Mouse (Mus musculus) gastrocnemius, postnatal 25 days (tissue): ENCODE results near the gene Gabbr2. TPM values are rescaled to one million over a fixed set of nuclear protein-coding genes. Genes with fewer than 3 reads are reported as not detected.

ENCODE experiments used
- DNase-seq: peaks from one replicate; pipeline ENCODE4 v3.0.0; 2022
- total RNA-seq, 2 experiments: library from RNA; stranded (reverse); gene quantifications; 1 replicate in 1 of 2; 2 replicates in 1 of 2; pipeline ENCODE4 v1.2.3; 2021

The Gabbr2 gene
- total RNA-seq, 2 experiments from 2014 or later, result 0.05 to 0.26 TPM

DNA sequence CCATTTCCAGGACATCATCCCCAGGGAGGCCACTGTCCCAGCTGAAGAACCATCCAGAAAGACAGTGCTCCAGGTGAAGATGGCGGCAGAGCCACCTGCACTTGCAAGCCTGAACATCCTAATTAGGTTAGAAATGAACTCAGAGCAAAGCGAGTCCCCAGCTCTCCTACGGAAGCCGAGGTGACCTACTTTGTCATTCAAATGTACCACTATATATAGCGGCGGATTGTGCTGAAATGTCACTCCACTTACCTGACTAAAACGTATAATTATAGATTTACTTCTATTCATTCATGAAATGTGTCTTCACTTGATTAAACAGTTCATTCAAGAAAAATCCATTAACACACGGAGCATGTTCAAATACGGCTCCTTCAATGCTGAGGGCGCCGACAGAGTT lies 170.0 kb downstream of the Gabbr2 start:
- DNase-seq, result no peak

DNA sequence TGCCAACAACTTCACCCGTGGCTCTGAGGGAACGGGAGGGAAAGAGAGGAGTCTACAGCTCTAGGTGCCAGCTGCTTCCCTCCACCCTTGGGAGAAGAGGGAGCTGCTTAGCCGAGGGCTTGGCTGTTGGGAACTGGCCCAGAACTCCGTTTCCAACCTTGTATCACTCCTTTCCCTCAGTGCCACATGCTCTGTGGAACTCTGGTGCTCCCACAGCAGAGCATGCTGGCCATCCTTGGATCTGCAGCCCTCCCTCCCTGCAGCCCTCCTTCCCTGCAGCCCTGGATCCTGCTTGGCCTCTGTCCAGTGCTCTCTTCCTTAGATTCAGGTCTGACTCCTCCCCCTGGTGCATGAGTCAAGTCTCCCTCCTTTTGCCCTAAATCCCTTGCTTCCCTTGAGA lies 176.7 kb downstream of the Gabbr2 start:
- no peak for DNase-seq

DNA sequence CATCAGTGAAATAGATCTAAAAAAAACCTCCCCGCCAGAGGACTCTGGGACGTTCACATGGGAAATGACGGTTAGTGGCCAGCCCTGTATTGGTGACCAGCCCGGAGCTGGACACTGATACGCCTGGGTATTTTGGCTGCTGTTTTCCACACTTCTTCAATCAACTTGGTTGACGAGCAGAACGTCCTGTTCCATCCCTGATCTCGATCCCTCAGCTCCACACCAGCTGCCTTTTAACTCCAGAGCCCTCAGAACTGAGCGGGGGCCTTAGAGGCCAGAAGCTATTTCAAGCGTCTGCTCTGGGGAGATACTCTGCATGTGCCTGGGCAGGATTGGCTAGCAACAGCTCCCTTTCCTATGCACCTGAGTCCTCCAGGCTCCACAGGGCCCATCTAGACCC lies 177.4 kb downstream of the Gabbr2 start:
- peak; percentile 86 for DNase-seq

DNA sequence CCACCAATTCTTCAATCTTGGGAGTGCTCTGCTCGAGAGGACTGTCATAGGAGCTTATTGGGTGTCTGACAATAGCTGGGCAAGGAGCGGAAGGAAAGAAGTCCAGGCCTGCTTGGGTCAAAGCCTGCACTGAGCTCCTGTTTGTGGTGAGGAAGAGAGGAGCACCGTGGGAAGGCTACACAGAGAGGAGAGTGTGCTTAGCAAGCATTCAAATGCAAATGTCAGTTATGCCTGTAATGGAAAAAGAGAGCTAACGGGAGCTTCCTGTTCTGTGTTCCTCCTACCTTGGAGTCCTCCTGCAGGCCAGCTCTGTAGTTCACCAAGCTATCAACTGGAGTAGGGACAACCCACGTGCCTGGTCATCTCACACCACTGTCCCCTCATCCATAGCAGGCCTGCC lies 180.5 kb downstream of the Gabbr2 start:
- no peak for DNase-seq

DNA sequence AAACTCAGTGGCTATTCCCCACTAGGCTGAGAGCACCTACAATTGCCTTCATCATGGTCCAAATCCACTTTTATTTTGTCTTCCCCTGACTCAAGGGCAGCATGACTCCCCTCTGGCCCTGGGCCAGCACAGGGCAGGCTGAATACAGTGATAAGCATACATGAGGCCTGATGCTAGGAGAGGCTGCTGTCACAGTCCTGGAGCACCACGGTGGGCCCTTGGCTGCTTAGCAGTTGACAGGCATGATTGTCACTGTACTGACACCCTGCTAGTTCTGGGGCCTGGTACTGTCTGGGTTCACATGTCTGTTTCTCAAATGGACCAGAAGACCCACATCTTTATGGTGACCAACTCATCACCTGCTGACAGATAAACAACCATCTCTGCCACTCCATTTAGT lies 184.8 kb downstream of the Gabbr2 start:
- DNase-seq, result no peak

DNA sequence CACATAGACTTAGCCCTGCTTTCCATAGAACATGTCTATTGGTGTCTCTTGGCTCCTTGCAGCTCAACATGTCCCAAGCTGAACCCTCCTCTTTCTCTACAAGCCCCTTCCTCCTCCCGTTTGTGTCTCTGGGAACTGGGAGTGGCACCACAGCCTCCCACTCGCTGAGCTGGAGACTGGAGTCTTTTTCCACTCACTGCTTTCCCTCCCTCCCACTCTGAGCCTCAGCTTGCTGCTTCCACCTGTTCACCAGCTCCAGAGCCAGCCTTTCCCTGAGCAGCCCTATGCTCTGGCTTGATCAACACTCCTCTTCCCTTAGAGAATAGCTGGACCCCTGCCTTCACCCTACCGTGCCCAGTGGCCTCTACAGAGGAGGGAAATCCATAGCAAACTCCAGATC lies 185.8 kb downstream of the Gabbr2 start:
- DNase-seq, result no peak

DNA sequence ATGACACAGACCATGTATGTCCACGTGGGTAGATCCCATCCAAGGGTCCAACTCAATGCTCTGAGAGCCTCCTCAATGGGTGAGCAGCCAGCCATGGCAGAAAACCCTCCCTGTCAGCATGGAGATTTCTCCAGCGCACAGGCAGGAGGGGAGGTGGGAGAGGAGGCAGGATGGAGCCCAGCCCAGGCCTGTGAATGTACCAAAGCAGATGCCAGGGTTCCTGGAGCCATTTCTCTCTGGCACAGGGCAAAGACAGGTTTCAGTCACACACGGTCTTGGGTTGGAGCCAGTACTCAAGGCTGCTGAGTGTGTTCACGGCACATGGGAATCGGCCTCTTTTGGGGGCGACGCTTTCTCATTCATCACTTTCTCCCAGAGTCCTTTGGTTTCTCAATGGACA lies 189.3 kb downstream of the Gabbr2 start:
- DNase-seq, result no peak

DNA sequence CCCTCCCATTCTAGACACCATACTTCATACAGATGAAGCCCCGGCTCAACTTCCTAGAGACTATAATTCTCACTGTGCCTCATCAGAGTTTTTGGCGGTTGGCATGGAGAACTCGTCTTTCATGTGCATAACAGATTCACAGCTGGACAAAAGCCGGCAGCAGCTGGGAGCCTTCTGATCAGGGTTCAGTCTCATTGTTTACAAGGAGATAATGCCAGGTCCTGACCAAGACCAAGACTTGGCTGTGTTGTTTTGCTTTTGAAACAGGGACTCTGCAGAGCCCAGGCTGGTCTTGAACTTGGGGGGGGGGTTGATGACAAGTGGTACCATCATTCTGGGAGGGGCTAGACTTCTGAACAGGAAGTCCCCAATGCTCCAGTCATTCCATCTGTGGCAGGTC lies 191.8 kb downstream of the Gabbr2 start:
- no peak for DNase-seq

DNA sequence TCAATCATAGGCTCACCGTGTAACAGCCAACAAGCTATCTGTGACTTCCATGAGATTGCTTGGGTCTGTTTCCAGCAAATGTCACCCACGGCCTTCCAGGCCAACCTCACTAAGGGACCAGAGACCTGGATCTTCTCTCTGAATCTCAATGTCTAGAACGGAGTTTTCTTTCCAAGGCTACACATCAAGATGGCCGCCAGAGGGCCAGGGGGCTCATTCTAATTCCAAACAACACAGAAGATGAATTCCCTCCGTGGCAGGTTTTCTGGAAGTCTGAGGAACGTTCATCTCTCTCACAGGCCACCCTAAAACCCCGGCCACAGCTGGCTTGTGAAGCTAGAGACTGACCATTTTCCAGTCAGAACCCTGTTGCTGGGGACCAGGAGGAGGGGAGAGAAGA lies 196.0 kb downstream of the Gabbr2 start:
- DNase-seq, result no peak

DNA sequence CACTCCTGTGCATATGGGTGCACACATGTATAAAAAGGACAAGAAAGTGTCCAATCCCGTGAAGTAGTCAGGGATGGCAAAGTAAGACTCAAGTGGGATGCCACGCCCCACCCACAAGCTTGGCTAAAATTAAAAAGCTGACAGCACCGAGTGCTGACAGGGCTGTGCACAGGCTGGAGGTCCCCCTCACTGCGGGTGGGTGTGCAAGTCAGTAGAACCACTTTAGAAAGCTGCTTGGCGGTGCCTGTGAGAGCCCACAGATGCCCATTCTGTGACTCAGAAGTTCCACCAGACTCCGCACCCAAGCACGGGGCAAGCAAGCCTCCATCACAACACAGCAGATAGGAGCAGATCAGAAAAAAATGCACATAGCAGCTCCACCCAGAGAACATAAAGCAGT lies 197.1 kb downstream of the Gabbr2 start:
- DNase-seq, result no peak

DNA sequence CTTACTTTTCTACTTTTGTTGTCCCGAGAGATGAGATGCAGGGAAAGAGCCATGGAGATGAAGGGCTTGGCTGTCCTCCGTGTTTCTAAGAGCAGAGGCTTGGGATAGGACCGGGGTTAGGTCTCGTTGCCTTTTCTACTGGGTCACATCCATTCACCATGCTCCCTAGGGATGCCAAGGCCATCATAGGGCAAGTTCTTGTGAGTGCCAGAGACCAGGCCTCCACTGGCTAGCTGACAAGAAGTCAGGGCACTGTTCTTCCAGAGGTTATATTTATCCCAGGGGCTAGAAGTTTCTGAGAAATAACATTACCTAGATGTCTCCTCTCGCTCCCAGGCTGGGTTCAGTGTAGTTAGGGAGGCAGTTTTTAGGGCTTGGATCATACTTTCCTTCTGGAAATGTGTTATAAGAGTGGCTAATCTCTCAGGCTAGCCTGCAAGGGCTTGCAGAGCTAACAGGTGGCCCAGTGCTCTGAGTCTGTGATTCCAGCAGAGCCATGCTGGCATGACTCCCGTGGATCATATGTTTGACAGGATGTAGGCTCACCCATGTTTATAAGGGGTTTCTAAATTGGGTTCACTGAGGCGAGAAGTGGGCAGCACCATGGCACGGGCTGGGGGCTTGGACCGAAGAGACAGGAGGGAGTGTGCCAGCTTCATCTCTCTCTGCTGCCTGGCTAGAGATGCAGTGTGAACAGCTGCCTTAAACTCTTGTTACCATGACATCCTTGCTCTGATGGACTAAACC lies 199.2 kb downstream of the Gabbr2 start:
- DNase-seq, result peak; percentile 65

DNA sequence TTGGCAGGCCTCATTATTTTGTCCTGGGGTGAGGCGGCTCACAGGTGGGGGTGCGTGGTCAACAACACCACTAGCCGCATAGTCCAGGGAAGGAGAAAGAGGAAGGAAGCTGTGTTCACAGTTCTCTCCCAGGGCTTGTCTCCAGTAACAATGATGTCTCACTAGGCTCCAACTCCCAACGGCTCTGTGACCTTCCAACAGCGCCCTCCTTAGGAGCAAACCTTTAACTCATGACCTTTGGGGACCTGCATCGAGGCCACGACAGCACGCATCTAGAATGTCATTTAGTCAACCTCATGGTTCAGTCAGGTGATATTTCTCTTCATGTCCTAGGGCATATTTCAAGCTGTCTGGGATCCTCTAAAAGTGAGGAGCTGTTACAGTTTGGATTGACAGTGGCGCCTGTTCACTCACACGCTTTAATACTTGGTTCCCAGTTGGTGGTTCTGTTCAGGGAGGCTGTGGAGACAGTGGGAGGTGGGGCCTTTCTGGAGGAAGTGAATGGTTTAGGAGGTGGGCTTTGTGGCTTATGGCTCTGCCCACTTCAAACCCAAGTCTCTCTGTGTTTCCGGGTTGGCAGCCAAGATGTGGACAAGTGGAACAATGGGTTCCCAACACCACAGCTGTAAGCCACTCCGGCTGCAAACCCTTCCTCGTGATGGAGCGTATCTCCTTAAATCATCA lies 200.3 kb downstream of the Gabbr2 start:
- DNase-seq, result no peak

DNA sequence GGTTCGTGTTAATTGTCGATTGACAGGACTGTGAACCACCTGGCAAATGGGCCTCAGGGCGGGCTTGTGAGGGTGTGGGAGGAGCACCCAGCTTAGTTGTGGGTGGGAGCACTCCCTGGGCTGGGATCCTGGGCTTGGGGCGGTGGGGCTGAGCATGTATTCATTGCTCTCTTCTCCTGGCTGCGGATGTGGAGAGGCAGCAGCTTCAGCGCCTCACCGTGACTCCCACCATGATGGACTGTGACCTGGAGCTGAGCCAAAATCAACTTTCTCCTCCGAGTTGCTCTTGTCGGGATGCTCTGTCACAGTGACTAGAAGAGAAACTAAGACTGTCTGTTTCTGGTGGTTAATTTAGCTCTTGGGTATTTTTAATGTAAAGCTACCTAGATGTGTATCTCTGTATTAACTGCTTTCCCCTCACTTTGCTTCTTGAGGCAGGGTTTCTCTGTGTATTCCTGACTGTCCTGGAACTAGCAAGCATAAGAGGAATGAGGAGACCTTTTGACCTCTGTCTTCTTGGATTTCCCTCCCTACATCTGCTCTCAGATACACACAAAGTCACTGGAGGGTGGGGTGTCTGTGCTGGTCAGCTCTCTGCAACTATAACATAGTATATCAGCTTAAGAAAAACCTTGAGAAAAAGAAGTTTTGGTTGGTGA lies 200.9 kb downstream of the Gabbr2 start:
- DNase-seq, result no peak

DNA sequence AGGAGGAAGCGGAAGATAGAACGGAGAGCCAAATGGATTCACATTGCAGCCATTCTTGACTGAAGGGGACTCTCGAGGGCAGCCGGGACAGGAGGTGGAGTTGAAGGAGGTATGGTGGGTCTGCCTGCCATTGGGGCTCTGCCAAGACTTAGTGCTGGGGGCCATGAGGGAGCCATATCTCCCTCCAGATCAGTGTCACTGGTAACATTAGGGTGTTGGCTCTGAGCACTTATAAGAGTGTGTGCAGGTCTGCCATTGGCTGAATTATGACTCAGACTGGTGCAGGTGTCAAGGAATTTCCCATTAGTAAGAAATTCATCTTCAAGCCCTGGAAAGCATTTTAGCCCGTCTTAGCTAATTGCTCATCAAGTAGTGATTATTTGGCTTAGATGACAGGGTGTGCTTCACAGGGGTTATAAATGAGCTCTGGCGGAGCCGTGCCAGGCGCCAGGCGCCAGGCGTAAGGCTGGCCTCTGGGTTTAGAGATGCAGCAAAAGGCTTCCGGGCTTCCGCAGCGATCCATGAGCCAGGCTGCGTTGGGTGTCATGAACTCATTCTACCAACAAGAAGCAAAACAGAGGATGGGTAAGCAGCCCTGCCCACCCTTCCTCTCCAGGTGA lies 207.1 kb downstream of the Gabbr2 start:
- DNase-seq, result no peak

DNA sequence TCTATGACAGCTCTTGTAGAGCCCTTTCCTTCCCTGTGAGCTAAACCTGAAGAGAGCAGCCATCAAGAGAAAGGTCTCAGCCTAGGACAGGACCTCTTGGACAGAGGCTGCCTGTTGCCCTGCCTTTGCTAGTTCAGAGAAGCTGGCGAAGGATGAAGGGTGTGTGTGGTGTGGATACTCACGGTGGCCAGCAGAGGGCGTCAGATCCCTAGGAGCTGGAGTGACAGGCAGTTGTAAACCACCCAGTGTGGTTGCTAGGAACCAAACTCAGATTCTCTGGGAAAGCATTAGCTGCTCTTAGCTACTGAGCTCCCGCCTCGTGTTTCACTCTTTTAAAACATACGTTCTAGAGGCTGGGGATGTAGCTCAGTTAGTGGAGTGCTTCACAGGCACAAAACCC lies 210.6 kb downstream of the Gabbr2 start:
- DNase-seq, result no peak

DNA sequence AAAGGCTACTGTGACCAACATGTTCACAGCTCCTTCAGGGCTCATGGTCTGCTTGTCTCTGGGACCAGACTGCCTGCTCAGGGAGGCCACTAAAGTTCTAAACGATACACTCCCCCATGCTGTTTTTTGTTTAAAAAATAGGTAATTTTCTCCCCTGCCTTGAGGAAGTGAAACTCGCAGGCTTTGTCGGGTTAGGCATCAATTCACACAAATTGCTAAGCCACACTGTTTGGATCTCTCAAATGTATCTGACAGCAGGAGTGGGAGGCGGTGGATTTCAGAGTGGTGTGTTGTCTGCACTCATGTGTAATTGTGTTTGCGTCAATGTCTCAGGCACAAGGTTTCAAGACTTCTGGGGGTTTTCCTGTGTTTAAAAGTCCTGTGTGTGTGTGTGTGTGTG lies 215.7 kb downstream of the Gabbr2 start:
- DNase-seq, result no peak

DNA sequence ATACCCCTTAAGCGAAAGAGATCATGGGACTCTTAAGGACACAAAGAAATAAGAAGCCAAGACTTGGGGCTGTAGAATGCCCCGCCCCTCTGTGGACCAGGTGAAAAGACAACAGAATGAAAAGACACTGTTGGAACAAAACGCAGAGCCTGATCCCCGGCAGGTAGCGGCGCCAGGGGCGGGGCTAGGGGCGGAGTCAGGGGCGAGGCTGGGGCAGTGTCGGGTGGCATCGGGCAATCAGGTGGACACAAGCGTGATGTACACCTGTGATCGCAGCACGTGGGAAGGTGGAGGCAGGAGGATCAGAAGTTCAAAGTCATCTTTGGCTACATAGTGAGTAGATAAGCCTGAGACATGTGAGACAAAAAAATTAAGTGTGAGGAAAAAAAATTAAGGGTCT lies 217.0 kb downstream of the Gabbr2 start:
- DNase-seq, result no peak

DNA sequence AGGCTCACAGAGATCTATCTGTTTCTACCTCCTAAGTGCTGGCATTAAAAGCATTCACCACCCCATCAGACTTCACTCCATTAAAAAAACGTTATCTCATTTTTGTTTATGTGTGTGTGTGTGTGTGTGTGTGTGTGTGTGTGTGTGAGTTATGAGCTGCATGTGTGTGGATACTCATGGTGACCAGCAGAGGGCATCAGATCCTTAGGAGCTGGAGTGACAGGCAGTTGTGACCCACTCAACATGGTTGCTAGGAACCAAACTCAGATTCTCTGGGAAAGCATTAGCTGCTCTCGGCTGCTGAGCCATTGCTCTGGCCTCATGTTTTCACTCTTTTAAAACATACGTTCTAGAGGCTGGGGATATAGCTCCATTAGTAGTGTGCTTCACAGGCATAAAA lies 218.4 kb downstream of the Gabbr2 start:
- no peak for DNase-seq

DNA sequence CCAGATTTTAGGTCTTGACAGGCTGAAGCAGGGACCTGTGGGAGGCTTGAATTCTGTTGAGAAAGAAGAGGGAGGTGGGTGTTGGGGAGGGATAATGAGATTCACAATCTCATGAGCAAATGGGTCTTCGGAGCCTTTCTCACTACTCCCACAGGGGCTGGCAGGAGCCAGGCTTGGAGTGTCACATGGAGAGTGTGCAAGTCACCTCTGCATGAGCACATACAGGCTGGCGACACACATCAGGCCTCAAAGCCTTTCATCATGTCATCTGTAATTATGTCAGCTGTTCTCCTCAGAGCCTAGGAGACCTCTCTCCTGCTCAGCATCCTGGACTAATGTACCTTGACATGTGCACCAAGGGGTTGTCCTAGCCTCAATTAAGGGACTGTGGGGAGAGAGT lies 219.1 kb downstream of the Gabbr2 start:
- DNase-seq, result no peak

DNA sequence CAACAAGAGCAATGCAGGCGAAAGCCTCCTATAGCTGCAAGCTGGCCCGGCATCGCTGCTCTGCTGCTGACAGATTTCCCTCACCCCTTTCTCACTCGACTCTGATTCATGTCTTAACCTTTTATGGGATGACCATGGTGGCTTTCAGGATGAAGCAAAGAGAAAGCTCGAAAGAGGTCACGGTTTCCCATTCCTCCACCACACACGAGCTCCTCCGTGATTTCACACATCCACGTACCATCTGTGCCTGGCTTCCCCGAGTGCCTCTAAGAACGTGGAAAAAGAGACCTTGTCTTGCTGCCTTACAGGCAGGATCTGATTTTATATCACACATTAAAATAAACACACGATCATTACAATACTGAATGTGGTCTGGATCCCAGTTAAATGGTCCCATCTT lies 220.6 kb downstream of the Gabbr2 start:
- no peak for DNase-seq

DNA sequence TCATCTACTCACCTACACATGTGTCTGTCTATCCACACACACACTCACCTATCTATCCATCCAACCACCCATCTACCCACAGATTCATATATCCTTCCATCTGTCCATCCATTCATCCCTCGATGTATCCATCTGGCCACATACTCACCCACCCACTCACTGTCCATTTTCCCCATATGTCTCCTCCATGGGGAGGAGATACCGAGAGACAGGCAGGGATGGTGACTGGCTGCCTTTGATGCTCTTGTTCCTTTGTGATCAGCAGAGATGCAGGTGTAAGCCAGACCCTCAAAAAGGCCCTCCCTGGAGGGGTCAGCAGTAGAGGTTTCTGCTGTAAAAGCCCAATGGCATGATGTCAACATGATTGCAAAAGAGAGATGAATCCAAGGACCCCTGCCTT lies 221.0 kb downstream of the Gabbr2 start:
- DNase-seq, result no peak

DNA sequence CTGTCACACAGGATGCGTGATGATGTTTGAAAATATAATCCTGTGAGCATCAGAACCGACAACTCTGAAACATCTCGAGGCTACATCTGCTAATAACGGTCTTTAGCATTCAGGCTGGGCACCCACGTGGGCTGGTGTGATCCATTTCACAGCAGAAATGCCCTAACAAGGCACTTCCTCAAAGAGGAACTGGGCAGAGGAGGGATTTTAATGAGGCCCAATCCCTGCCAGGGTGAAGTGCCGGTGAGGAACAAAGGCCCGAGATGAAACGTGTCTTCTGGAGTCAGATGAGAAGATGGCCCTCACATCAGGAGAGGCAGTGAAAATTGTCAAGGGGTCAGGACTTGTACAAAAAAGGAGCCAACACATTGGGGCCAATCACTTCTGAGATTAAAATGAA lies 221.6 kb downstream of the Gabbr2 start:
- no peak for DNase-seq

DNA sequence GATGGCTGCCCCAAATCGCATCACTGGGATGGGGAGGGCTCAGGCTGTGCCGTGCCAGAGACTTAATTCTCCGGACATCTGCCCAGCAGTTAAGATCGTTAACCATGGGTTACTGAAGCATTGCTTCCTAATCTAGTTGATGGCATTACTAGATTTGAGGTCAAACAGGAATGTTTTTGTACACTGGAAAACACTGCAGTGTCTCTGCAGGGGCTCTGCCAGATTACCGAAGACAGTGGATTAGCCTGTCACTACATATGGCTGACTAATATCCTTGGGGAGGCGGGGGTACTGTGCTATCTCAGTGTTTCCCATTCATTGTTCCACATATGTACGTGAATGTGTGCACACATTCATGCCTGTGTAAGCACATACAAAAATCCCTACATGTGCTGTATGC lies 225.3 kb downstream of the Gabbr2 start:
- DNase-seq, result no peak
